Mouse (Mus musculus) Patski (cell line): ENCODE results near the gene Sh3bp1. TPM values are rescaled to one million over a fixed set of nuclear protein-coding genes. Genes with fewer than 3 reads are reported as not detected.

Experiments
- ATAC-seq: fragments of 100-300 bp; one replicate; pipeline ENCODE4 v1.8.0; 2021
- CTCF ChIA-PET: fragments of 350-600 bp; sonication (Branson Sonifier 250); formaldehyde crosslinking; loops from one replicate; lab custom pipeline; 2022; ENCODE audit warnings: inconsistent platforms; lab: Charles Lee
- POLR2A ChIA-PET: fragments of 350-600 bp; sonication (Branson Sonifier 250); formaldehyde crosslinking; loops from one replicate; lab custom pipeline; 2022; ENCODE audit warnings: antibody characterized with exemption, inconsistent platforms; lab: Charles Lee
- DNase-seq: peaks from one replicate; pipeline ENCODE4 v3.0.0-alpha.2; 2011; ENCODE audit warnings: low read depth, low spot score
- H3K27me3 ChIP-seq: fragments of 371-371 bp; one replicate; pipeline ENCODE4 v1.5.1; 2021
- CTCF ChIP-seq: fragments of 100-300 bp; IDR thresholded peaks from one replicate; pipeline ENCODE4 v1.5.1; 2021
- in situ Hi-C: fragments of 300-500 bp; cut with MboI; formaldehyde crosslinking; loops from 3 replicates; pipeline ENCODE4 v1.11.1; 2018; ENCODE audit warnings: low pct_unique_long_range_greater_than_20kb, mixed read lengths
- polyA plus RNA-seq: library from polyadenylated mRNA; unstranded; gene quantifications from one replicate; pipeline ENCODE4 v1.2.3, GENCODE M21; 2021

Sh3bp1 gene
- polyA plus RNA-seq, 1 experiment from 2014 or later = 13.6 TPM

DNA sequence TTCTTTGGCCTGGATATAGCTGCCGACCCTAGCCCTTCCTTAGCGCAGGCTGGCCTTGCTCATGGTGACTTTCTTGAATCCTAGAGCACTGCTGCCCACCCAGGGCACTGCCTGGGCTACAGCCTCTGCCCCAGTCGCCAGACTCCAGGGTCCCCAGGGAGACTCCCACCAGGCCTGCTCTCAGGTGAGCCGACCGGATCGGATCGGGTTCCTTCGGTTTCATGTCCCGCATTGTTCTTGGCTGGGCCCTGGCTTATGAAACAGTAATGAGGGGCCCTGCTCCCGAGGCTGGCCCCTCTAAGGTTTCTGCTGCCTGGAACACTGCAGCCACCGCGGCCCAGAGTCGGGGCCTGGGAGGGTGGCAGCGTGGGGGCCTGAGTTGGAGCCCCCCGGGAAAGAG is 57.5 kb downstream of the Sh3bp1 start:
- ATAC-seq = no peak
- in situ Hi-C loops = no loop called here
- no peaks in the 10 kb centered on the region for H3K27me3 ChIP-seq
- DNase-seq = no peak
- TF ChIP-seq CTCF = no peak
- POLR2A ChIA-PET = no interaction called here
- CTCF ChIA-PET = interaction anchor here (0.6 to 1.1 kb wide), 2 partner anchors 41 to 47 kb away, joined by 3 read pairs; no protein-coding TSS in a partner anchor

DNA sequence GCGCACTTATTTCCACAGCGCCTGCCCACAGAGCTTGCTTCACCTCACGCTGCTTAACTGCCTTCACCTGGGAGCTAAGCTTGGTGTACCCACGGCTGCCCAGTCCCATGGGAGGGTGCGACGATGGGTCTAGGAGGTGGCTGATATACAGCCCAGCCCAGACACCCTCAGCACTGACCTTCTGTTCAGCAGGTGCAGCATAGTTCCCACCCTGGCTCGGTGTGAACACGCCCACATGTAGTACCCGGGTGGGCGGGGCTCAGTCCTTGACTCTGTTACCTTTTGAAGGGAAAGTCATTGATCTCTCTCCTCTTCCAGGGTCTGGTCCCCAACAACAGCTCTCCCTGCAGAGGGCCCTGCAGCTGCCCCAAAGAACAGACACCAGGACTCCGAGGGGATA is 60.0 kb downstream of the Sh3bp1 start:
- no peaks in the 10 kb centered on the region for H3K27me3 ChIP-seq
- TF ChIP-seq CTCF = no peak
- no peak for DNase-seq
- CTCF ChIA-PET = interaction anchor here (0.9 to 1.3 kb wide), 5 partner anchors 10 to 28 kb away, joined by 3 to 5 read pairs (median 3); no protein-coding TSS in a partner anchor
- in situ Hi-C loops = no loop called here
- ATAC-seq = no peak
- POLR2A ChIA-PET = no interaction called here

GRCm38 (mm10) chr15:78960088-78960487 is 60.5 kb downstream of the Sh3bp1 start:
- H3K27me3 ChIP-seq = no peaks in the 10 kb centered on the region
- DNase-seq = no peak
- in situ Hi-C loops = no loop called here
- peak; percentile 46 for ATAC-seq
- ChIA-PET POLR2A (no interaction called here), CTCF (interaction anchor here (0.9 to 1.3 kb wide), 5 partner anchors 10 to 29 kb away, joined by 3 to 5 read pairs (median 3); no protein-coding TSS in a partner anchor)
- TF ChIP-seq CTCF = no peak

Other genes starting within 250 kb of the Sh3bp1 start
- gene Elfn2, start 181.0 kb upstream of the Sh3bp1 start, polyA plus RNA-seq = 0.45 TPM
- not detected for gene Mfng, start 126.3 kb upstream of the Sh3bp1 start, polyA plus RNA-seq
- gene Card10, start 96.7 kb upstream of the Sh3bp1 start, polyA plus RNA-seq = 22.6 TPM
- 111 TPM for gene Cdc42ep1, start 57.1 kb upstream of the Sh3bp1 start, polyA plus RNA-seq
- 0.90 TPM for gene Lgals2, start 44.2 kb upstream of the Sh3bp1 start, polyA plus RNA-seq
- gene Gga1, start 22.6 kb upstream of the Sh3bp1 start, polyA plus RNA-seq = 60.7 TPM
- gene Gm49510, start 101 bp upstream of the Sh3bp1 start, polyA plus RNA-seq = 0.14 TPM
- gene Pdxp, start 14.2 kb downstream of the Sh3bp1 start, polyA plus RNA-seq = 10.6 TPM
- gene Lgals1, start 27.0 kb downstream of the Sh3bp1 start, polyA plus RNA-seq = 2,052 TPM
- gene Nol12, start 35.2 kb downstream of the Sh3bp1 start, polyA plus RNA-seq = 46.7 TPM
- gene Triobp, start 48.0 kb downstream of the Sh3bp1 start, polyA plus RNA-seq = 135 TPM
- 95.5 TPM for gene H1f0, start 128.7 kb downstream of the Sh3bp1 start, polyA plus RNA-seq
- 0.12 TPM for gene Galr3, start 142.1 kb downstream of the Sh3bp1 start, polyA plus RNA-seq
- 40.0 TPM for gene Ankrd54, start 163.1 kb downstream of the Sh3bp1 start, polyA plus RNA-seq
- gene Eif3l, start 175.4 kb downstream of the Sh3bp1 start, polyA plus RNA-seq = 220 TPM
- gene Micall1, start 209.1 kb downstream of the Sh3bp1 start, polyA plus RNA-seq = 43.0 TPM
- gene Polr2f, start 241.2 kb downstream of the Sh3bp1 start, polyA plus RNA-seq = 178 TPM
- gene 1700088E04Rik, start 241.5 kb downstream of the Sh3bp1 start, polyA plus RNA-seq = 34.2 TPM